ENCODE assay signal across 8 mouse cellular contexts in the genomic region with DNA sequence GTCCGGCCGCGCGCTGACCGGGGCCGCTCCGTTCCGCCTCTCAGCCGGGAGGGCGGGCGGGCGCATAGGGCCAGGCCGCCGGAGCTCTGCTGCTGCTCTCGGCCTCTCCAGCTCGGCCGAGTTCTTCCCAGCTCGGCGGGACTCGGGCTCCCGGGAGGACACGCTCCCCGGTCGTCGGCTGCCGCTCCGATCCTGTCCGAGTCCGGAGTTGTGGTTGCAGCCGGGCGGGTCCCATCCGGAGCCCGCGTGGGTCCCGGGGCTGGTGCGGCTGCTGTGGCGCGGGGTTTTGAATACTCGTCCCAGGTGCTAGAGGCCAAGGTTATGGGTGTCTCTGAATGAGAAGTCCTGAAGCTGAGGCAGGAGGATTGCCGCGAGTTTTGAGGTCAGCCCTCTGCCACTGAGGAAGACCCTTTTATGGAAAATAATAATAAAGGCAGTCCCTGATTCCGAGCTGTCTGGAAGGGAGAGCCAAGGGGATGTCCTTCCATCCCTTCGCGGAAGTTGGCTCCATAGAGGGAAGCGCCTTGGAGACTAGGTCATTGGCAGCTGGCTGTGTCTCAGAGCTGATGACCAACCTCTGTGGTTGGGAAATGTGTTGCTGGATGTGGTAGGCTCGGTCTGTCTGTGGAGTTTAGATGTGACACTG. TPM values are rescaled to one million over a fixed set of nuclear protein-coding genes. Genes with fewer than 3 reads are reported as not detected.
A peak's percentile ranks its signal among the peaks of the same experiment; 100 is the strongest.
DNase-seq lines count a peak whose midpoint lies in the region; ATAC-seq and TF ChIP-seq lines count a peak whose summit lies in the region.

No protein-coding gene starts in this region.

- H3K9me3 ChIP-seq in E14TG2a.4 (ENCODE audit: low read length): peaks cover 5% of the 10 kb centered on the region
- H3K9me3 ChIP-seq in lung, embryonic 15.5 days: no peaks in the 10 kb centered on the region

- no peak for TF ChIP-seq CTCF in E14TG2a.4 (conservative IDR thresholded peaks at IDR 0.05; ENCODE audit: low read length)
- TF ChIP-seq CTCF in kidney, adult 2 months (conservative IDR thresholded peaks at IDR 0.05; ENCODE audit: insufficient read depth, insufficient read length, low read depth, low read length): no peak

- H3K27ac ChIP-seq in kidney, adult 2 months (ENCODE audit: insufficient read depth, low read depth, low read length): peak overlapping the region; percentile 62
- peak overlapping the region; percentile 94 for H3K27ac ChIP-seq in lung, embryonic 15.5 days

- ATAC-seq in lung, embryonic 15.5 days (ENCODE audit: borderline replicate concordance, extremely low read depth, low FRiP score, low TSS enrichment): peak; percentile 82
- peak; percentile 53 for ATAC-seq in neutrophil, adult 5-6 weeks (ENCODE audit: extremely low read depth, insufficient number of reproducible peaks, low FRiP score, poor library complexity, severe bottlenecking)

- H3K4me1 ChIP-seq in E14TG2a.4 (replicated peaks; ENCODE audit: low read depth, low read length): peaks cover 51% of the 10 kb centered on the region
- peaks cover 12% of the 10 kb centered on the region for H3K4me1 ChIP-seq in kidney, adult 2 months (ENCODE audit: control insufficient read depth, insufficient read depth, low read length)
- H3K4me1 ChIP-seq in lung, embryonic 15.5 days: peaks cover 18% of the 10 kb centered on the region

- H3K9ac ChIP-seq in lung, embryonic 15.5 days: peak overlapping the region; percentile 89

- peak overlapping the region; percentile 96 for H3K4me3 ChIP-seq in E14TG2a.4 (replicated peaks; ENCODE audit: low read length)
- peak overlapping the region; percentile 69 for H3K4me3 ChIP-seq in kidney, adult 2 months (ENCODE audit: insufficient read depth, low read depth, low read length)
- H3K4me3 ChIP-seq in lung, embryonic 15.5 days: peak overlapping the region; percentile 91

- WGBS in kidney, adult 2 months: under 1% methylated on average over 45 of the region's 46 CpGs
- under 1% methylated on average over 46 of the region's 46 CpGs for WGBS in lung, embryonic 15.5 days

- H3K36me3 ChIP-seq in E14TG2a.4 (ENCODE audit: insufficient read depth, low read length): no peaks in the 10 kb centered on the region
- no peaks in the 10 kb centered on the region for H3K36me3 ChIP-seq in kidney, adult 2 months (ENCODE audit: control insufficient read depth, insufficient read depth, low read length)
- H3K36me3 ChIP-seq in lung, embryonic 15.5 days: no peaks in the 10 kb centered on the region

- DNase-seq in 3134 (ENCODE audit: extremely low read depth, insufficient read length, low spot score): peak; percentile 75
- DNase-seq in embryo, embryonic 11 days: peak; percentile 46
- DNase-seq in heart, adult 11 months: peak; percentile 97
- peak; percentile 66 for DNase-seq in kidney, adult 2 months
- DNase-seq in cerebellum, adult 8-10 months: no peak

- H3K27me3 ChIP-seq in E14TG2a.4 (ENCODE audit: insufficient read depth, low read length): no peaks in the 10 kb centered on the region
- H3K27me3 ChIP-seq in kidney, adult 2 months (replicated peaks; ENCODE audit: control insufficient read depth, insufficient read depth, low read length): no peaks in the 10 kb centered on the region
- no peaks in the 10 kb centered on the region for H3K27me3 ChIP-seq in lung, embryonic 15.5 days

- peak overlapping the region; percentile 65 for H3K4me2 ChIP-seq in lung, embryonic 15.5 days

- no peak for TF ChIP-seq POLR2A in kidney, adult 2 months (IDR thresholded peaks at IDR 0.05; ENCODE audit: low read depth, low read length)

RNA-seq across cellular contexts. Expression of a gene that starts 0.5 kb away (rescaled TPM):
- 18.4 and 20.9 TPM in 2 replicates for polyA plus RNA-seq in kidney, adult 2 months (2012; rRNA removed)
- polyA plus RNA-seq in lung, embryonic 15.5 days (2015; fragmentation: Nextera tagmentation; extraction: Ambion mirVana): 27.1 and 27.7 TPM in 2 replicates
- 52.1 and 58.2 TPM in 2 replicates for total RNA-seq in neutrophil, adult 5-6 weeks (2017)

RNA-seq across cellular contexts. Expression of a gene that starts 27.4 kb away (rescaled TPM):
- 2.4 and 4.3 TPM in 2 replicates for polyA plus RNA-seq in kidney, adult 2 months (2012; rRNA removed)
- polyA plus RNA-seq in lung, embryonic 15.5 days (2015; fragmentation: Nextera tagmentation; extraction: Ambion mirVana): 5.8 and 6.5 TPM in 2 replicates
- 3.0 and 5.3 TPM in 2 replicates for total RNA-seq in neutrophil, adult 5-6 weeks (2017)

RNA-seq across cellular contexts. Expression of a gene that starts 44.8 kb away (rescaled TPM):
- 29.2 and 30.9 TPM in 2 replicates for polyA plus RNA-seq in kidney, adult 2 months (2012; rRNA removed)
- polyA plus RNA-seq in lung, embryonic 15.5 days (2015; fragmentation: Nextera tagmentation; extraction: Ambion mirVana): 33.6 and 39.6 TPM in 2 replicates
- total RNA-seq in neutrophil, adult 5-6 weeks (2017): 32.9 and 34.9 TPM in 2 replicates
